Mouse (Mus musculus): ENCODE measurements around the gene Prdx6b. TPM values are rescaled to one million over a fixed set of nuclear protein-coding genes. Genes with fewer than 3 reads are reported as not detected.
A peak's percentile ranks its signal among the peaks of the same experiment; 100 is the strongest.

Gene Prdx6b
- polyA plus RNA-seq, 1 experiment from 2014 or later = not detected

DNA sequence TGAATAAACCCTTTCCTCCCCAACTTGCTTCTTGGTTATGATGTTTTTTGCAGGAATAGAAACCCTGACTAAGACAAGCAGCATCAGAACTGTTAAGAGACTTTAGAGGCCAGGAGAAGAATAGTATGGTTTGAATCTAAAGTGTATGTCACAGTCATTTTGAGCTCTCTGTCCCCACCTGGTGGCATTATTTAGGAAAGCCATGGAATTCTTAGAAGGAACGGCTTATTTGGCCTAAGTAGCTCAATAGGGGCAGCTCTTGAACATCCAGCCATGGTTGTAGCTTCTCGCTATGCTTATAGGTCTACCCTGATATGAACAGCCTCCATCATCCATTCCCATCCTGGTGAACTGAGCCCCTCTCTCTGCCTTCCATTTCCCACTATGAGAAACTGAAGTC, 17.1 kb upstream of the Prdx6b start:
- Histone ChIP-seq H3K27me3 (ENCODE audit: control insufficient read depth, insufficient read depth, low read length) (no peaks in the 10 kb centered on the region), H3K4me1 (ENCODE audit: control insufficient read depth, insufficient read depth, low read length) (no peaks in the 10 kb centered on the region), H3K36me3 (ENCODE audit: control insufficient read depth, insufficient read depth, low read length) (no peaks in the 10 kb centered on the region), H3K4me2 (ENCODE audit: low read depth, severe bottlenecking) (no peak overlapping the region), H3K4me3 (ENCODE audit: low read depth, low read length) (no peak overlapping the region), H3K9ac (ENCODE audit: low read length) (no peak overlapping the region), H3K27ac (replicated peaks; ENCODE audit: low read depth, low read length) (no peak overlapping the region), H3K9me3 (ENCODE audit: control insufficient read depth, low read length) (no peaks in the 10 kb centered on the region)
- WGBS = 52% methylated on average over 2 of the region's 2 CpGs
- peak; percentile 50 for DNase-seq (ENCODE audit: low spot score)
- ATAC-seq (ENCODE audit: insufficient number of reproducible peaks, low FRiP score, low TSS enrichment, low read depth) = no peak

DNA sequence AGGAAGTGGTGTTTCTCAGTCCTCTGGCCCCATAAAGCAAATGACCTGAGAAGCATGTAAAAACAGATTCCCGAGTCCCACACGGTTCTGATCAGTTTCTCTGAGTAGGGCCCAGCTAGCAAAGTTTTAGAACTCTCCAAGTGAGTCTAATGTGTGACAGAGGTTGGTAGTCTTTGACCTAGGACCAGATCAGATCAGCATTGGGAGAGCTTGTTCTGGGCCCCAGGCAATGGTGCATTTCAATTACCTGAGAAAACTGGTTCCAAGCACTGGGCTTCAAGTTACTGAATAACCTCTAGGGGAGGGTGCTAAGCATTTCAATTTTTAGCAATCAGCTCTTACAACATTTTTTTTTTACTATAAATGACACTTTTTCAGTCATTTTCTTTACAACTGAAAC, 10.1 kb upstream of the Prdx6b start:
- no peak for ATAC-seq (ENCODE audit: insufficient number of reproducible peaks, low FRiP score, low TSS enrichment, low read depth)
- Histone ChIP-seq H3K27me3 (ENCODE audit: control insufficient read depth, insufficient read depth, low read length) (no peaks in the 10 kb centered on the region), H3K9ac (ENCODE audit: low read length) (no peak overlapping the region), H3K4me3 (ENCODE audit: low read depth, low read length) (no peak overlapping the region), H3K36me3 (ENCODE audit: control insufficient read depth, insufficient read depth, low read length) (no peaks in the 10 kb centered on the region), H3K4me2 (ENCODE audit: low read depth, severe bottlenecking) (no peak overlapping the region), H3K4me1 (ENCODE audit: control insufficient read depth, insufficient read depth, low read length) (no peaks in the 10 kb centered on the region), H3K27ac (replicated peaks; ENCODE audit: low read depth, low read length) (no peak overlapping the region), H3K9me3 (ENCODE audit: control insufficient read depth, low read length) (no peaks in the 10 kb centered on the region)
- no peak for DNase-seq (ENCODE audit: low spot score)
- 73% methylated on average over 2 of the region's 2 CpGs for WGBS

DNA sequence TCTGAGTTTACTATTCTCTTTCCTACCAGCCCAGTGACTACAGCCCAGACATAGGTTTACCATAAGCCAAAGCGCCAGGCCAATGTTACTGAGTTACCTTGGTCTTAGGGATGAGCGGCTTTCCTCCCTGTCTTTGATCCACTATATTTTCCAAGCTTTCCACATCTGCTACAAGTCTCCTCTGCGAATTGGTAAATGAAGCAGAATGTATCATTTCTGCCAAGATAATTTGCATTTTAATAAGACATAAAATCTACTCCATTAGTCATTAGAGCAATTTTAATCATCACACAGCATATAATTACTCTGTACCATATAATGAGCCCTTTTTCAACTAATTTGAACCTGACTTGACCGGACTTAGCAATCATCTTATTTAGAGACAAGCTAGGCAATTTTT, 5.9 kb upstream of the Prdx6b start:
- no peak for ATAC-seq (ENCODE audit: insufficient number of reproducible peaks, low FRiP score, low TSS enrichment, low read depth)
- WGBS = 90% methylated on average over 4 of the region's 4 CpGs
- H3K4me1 ChIP-seq (ENCODE audit: control insufficient read depth, insufficient read depth, low read length) = no peaks in the 10 kb centered on the region

DNA sequence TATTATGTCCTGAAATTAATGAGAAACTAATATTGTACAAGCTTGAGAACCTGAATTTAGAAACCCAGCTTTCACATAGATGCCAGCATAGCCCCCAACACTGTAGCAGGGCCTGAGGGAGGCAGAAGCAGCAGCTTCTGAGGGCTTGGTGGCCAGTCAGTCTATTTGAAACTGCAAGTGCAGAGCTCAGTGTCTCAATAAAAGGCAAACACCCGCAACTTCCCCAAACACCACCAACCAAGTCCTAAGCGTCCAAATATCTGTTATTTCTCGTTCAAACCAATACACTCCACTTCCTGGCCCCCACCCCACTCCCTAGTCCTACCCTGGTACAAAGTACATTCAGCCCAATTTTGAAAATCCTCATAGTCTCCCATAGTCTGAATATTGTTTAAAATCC, 6.1 kb downstream of the Prdx6b start:
- Histone ChIP-seq H3K27me3 (ENCODE audit: control insufficient read depth, insufficient read depth, low read length) (no peaks in the 10 kb centered on the region), H3K4me1 (ENCODE audit: control insufficient read depth, insufficient read depth, low read length) (no peaks in the 10 kb centered on the region), H3K4me2 (ENCODE audit: low read depth, severe bottlenecking) (no peak overlapping the region), H3K9ac (ENCODE audit: low read length) (no peak overlapping the region), H3K4me3 (ENCODE audit: low read depth, low read length) (no peak overlapping the region), H3K9me3 (ENCODE audit: control insufficient read depth, low read length) (no peaks in the 10 kb centered on the region), H3K36me3 (ENCODE audit: control insufficient read depth, insufficient read depth, low read length) (no peaks in the 10 kb centered on the region), H3K27ac (replicated peaks; ENCODE audit: low read depth, low read length) (no peak overlapping the region)
- ATAC-seq (ENCODE audit: insufficient number of reproducible peaks, low FRiP score, low TSS enrichment, low read depth) (no peak), DNase-seq (ENCODE audit: low spot score) (no peak)
- 79% methylated on average over 3 of the region's 3 CpGs for WGBS

More for the DNA sequence above, 5.9 kb upstream of the Prdx6b start:
- H3K27ac ChIP-seq (replicated peaks; ENCODE audit: low read depth, low read length) = no peak overlapping the region
- H3K4me3 ChIP-seq (ENCODE audit: low read depth, low read length) = no peak overlapping the region
- no peaks in the 10 kb centered on the region for H3K36me3 ChIP-seq (ENCODE audit: control insufficient read depth, insufficient read depth, low read length)
- no peaks in the 10 kb centered on the region for H3K9me3 ChIP-seq (ENCODE audit: control insufficient read depth, low read length)
- no peak overlapping the region for H3K4me2 ChIP-seq (ENCODE audit: low read depth, severe bottlenecking)
- H3K27me3 ChIP-seq (ENCODE audit: control insufficient read depth, insufficient read depth, low read length) = no peaks in the 10 kb centered on the region
- DNase-seq (ENCODE audit: low spot score) = no peak
- no peak overlapping the region for H3K9ac ChIP-seq (ENCODE audit: low read length)

GRCm38 (mm10) chr2:80300806-80301205, 8.5 kb downstream of the Prdx6b start:
- ATAC-seq (ENCODE audit: insufficient number of reproducible peaks, low FRiP score, low TSS enrichment, low read depth) (no peak), DNase-seq (ENCODE audit: low spot score) (no peak)
- no peaks in the 10 kb centered on the region for H3K9me3 ChIP-seq (ENCODE audit: control insufficient read depth, low read length)
- H3K4me1 ChIP-seq (ENCODE audit: control insufficient read depth, insufficient read depth, low read length) = no peaks in the 10 kb centered on the region
- H3K27me3 ChIP-seq (ENCODE audit: control insufficient read depth, insufficient read depth, low read length) = no peaks in the 10 kb centered on the region
- no peak overlapping the region for H3K9ac ChIP-seq (ENCODE audit: low read length)
- no peak overlapping the region for H3K4me2 ChIP-seq (ENCODE audit: low read depth, severe bottlenecking)
- WGBS = 96% methylated on average over 4 of the region's 4 CpGs
- no peaks in the 10 kb centered on the region for H3K36me3 ChIP-seq (ENCODE audit: control insufficient read depth, insufficient read depth, low read length)
- H3K4me3 ChIP-seq (ENCODE audit: low read depth, low read length) = no peak overlapping the region
- H3K27ac ChIP-seq (replicated peaks; ENCODE audit: low read depth, low read length) = no peak overlapping the region

DNA sequence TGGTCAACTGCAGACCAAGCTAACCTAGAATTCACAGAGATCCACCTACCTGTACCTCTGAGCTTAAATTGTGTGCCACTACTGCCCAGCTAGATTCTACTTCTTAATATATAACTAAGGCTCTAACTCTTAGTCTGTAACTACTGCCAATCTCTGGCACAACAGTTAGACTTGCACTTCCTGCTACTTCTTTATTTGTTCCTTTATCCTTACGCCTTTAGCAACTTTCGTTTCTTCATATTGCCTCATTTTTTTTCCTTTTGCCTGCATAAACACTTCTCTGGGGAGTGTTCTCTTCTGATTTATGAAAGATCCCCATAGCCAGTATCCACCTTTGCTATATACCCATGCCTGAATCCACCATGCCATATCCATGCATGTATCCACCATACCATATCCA, 11.7 kb downstream of the Prdx6b start:
- Histone ChIP-seq H3K4me3 (ENCODE audit: low read depth, low read length) (no peak overlapping the region), H3K36me3 (ENCODE audit: control insufficient read depth, insufficient read depth, low read length) (no peaks in the 10 kb centered on the region), H3K9me3 (ENCODE audit: control insufficient read depth, low read length) (no peaks in the 10 kb centered on the region), H3K27ac (replicated peaks; ENCODE audit: low read depth, low read length) (no peak overlapping the region), H3K4me2 (ENCODE audit: low read depth, severe bottlenecking) (no peak overlapping the region), H3K9ac (ENCODE audit: low read length) (no peak overlapping the region), H3K27me3 (ENCODE audit: control insufficient read depth, insufficient read depth, low read length) (no peaks in the 10 kb centered on the region), H3K4me1 (ENCODE audit: control insufficient read depth, insufficient read depth, low read length) (no peaks in the 10 kb centered on the region)
- DNase-seq (ENCODE audit: low spot score) = no peak
- 96% methylated on average over 2 of the region's 2 CpGs for WGBS
- no peak for ATAC-seq (ENCODE audit: insufficient number of reproducible peaks, low FRiP score, low TSS enrichment, low read depth)

DNA sequence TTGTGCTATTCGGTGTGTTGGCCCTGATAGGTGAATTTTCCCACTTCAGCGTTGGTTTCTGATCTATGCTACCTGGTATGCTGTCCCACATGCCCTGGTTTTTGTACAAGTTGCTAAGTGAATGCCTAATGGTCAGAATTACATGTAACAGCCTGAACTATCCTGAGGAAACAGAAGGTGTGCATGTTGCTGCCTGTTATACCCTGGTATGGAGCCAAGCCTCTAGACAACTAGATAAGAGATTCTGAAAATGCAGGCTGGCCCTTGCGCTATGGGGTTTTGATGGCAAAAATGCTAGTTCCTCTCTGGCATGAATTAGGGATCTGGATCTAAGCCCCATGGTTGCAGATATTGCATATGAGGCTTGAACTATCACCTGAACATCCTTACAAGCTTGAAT, 15.4 kb downstream of the Prdx6b start:
- DNase-seq (ENCODE audit: low spot score) (no peak), ATAC-seq (ENCODE audit: insufficient number of reproducible peaks, low FRiP score, low TSS enrichment, low read depth) (no peak)
- Histone ChIP-seq H3K4me3 (ENCODE audit: low read depth, low read length) (no peak overlapping the region), H3K27ac (replicated peaks; ENCODE audit: low read depth, low read length) (no peak overlapping the region), H3K36me3 (ENCODE audit: control insufficient read depth, insufficient read depth, low read length) (no peaks in the 10 kb centered on the region), H3K9me3 (ENCODE audit: control insufficient read depth, low read length) (no peaks in the 10 kb centered on the region), H3K27me3 (ENCODE audit: control insufficient read depth, insufficient read depth, low read length) (no peaks in the 10 kb centered on the region), H3K4me2 (ENCODE audit: low read depth, severe bottlenecking) (no peak overlapping the region), H3K4me1 (ENCODE audit: control insufficient read depth, insufficient read depth, low read length) (no peaks in the 10 kb centered on the region), H3K9ac (ENCODE audit: low read length) (no peak overlapping the region)
- 92% methylated on average over 3 of the region's 3 CpGs for WGBS

- Histone ChIP-seq H3K36me3 (ENCODE audit: control insufficient read depth, insufficient read depth, low read length) (no peaks in the 10 kb centered on the region), H3K27me3 (ENCODE audit: control insufficient read depth, insufficient read depth, low read length) (no peaks in the 10 kb centered on the region), H3K27ac (replicated peaks; ENCODE audit: low read depth, low read length) (no peak overlapping the region), H3K9me3 (ENCODE audit: control insufficient read depth, low read length) (no peaks in the 10 kb centered on the region), H3K4me3 (ENCODE audit: low read depth, low read length) (no peak overlapping the region), H3K4me2 (ENCODE audit: low read depth, severe bottlenecking) (no peak overlapping the region), H3K4me1 (ENCODE audit: control insufficient read depth, insufficient read depth, low read length) (peaks cover 1% of the 10 kb centered on the region; the same call in 1 of the 2 replicates), H3K9ac (ENCODE audit: low read length) (no peak overlapping the region)
- DNase-seq (ENCODE audit: low spot score) (no peak), ATAC-seq (ENCODE audit: insufficient number of reproducible peaks, low FRiP score, low TSS enrichment, low read depth) (no peak)
- WGBS = 73% methylated on average over 4 of the region's 4 CpGs
These were observed 17.5 kb downstream of the Prdx6b start for GRCm38 (mm10) chr2:80309775-80310174.

DNA sequence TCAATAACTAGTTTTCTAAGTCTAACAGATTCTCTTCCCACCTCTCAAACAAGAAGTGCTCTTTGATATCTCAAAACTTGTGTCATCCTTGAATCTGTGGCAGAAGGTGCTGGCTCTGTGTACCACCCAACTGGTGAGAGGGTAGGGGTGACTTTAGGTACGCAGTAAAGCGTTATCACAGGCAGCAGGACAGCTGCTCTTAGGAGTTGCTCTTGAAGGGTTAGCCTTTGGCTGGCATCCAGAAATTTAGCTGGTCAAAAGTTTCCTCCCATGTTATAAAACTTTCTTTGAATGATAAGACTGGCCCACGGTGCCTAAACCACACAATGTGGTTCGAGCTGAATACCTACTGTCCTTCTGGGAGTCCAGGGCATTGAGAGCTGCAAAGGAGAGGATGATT, 18.5 kb downstream of the Prdx6b start:
- no peak overlapping the region for H3K4me3 ChIP-seq (ENCODE audit: low read depth, low read length)
- H3K4me2 ChIP-seq (ENCODE audit: low read depth, severe bottlenecking) = no peak overlapping the region
- no peaks in the 10 kb centered on the region for H3K9me3 ChIP-seq (ENCODE audit: control insufficient read depth, low read length)
- DNase-seq (ENCODE audit: low spot score) (no peak), ATAC-seq (ENCODE audit: insufficient number of reproducible peaks, low FRiP score, low TSS enrichment, low read depth) (no peak)
- no peak overlapping the region for H3K27ac ChIP-seq (replicated peaks; ENCODE audit: low read depth, low read length)
- H3K4me1 ChIP-seq (ENCODE audit: control insufficient read depth, insufficient read depth, low read length) = peaks cover 2% of the 10 kb centered on the region; the same call in 1 of the 2 replicates
- no peaks in the 10 kb centered on the region for H3K27me3 ChIP-seq (ENCODE audit: control insufficient read depth, insufficient read depth, low read length)
- H3K36me3 ChIP-seq (ENCODE audit: control insufficient read depth, insufficient read depth, low read length) = no peaks in the 10 kb centered on the region
- 80% methylated on average over 4 of the region's 4 CpGs for WGBS
- no peak overlapping the region for H3K9ac ChIP-seq (ENCODE audit: low read length)
